Mouse (Mus musculus) C2C12 (cell line): ENCODE measurements around the gene Pdcd6.

ENCODE experiments used
- CTCF ChIP-seq: IDR thresholded peaks from one replicate; pipeline ENCODE4 v1.5.1; 2011; ENCODE audit not compliant: control insufficient read depth, insufficient read depth, insufficient read length
- MYOD1 ChIP-seq: IDR thresholded peaks from one replicate; pipeline ENCODE4 v1.6.1; 2011; ENCODE audit warnings: low read depth; ENCODE audit not compliant: control insufficient read depth, insufficient read length
- USF1 ChIP-seq: IDR thresholded peaks from one replicate; pipeline ENCODE4 v1.6.1; 2011; ENCODE audit warnings: low read depth, mild to moderate bottlenecking, control low read depth, moderate library complexity

GRCm38 (mm10) chr13:74314616-74315015 is 2.8 kb downstream of the Pdcd6 start:
- TF ChIP-seq MYOD1 (no peak), CTCF (no peak), USF1 (no peak)
